Mouse (Mus musculus) erythroblast, embryonic 14.5 days (primary cell): Measurements from ENCODE around the gene Ttc9b.

Experiments used
- GATA1 ChIP-seq: IDR thresholded peaks from 2 replicates; pipeline ENCODE4 v1.6.1; 2012; ENCODE audit warnings: low read length, inconsistent platforms, mixed read lengths
- TAL1 ChIP-seq: IDR thresholded peaks from 3 replicates; pipeline ENCODE4 v1.6.1; 2012; ENCODE audit warnings: low read length, inconsistent platforms, mixed read lengths

DNA sequence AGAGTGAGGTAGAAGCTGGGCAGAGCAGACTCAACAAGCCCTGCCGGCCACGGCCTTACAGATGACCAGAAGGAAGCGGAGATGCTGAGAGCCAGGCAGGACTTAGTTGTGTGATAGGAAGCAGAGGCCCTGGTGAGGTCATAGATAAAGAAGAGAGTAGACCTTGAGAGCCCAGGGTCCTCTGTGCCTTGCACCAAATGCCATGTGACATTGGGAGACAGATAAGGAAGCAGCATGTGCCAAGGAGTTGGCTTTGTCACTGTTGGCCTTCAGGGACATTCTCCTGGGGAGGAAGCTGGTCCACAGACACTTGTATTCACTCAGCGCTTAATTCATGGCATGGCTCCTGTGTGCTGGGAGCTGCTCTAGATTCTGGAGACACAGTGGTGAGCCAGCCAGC is 44.4 kb upstream of the Ttc9b start:
- no peak for TF ChIP-seq TAL1
- no peak for TF ChIP-seq GATA1
